Mouse (Mus musculus): ENCODE results near the gene Aspscr1. TPM values are rescaled to one million over a fixed set of nuclear protein-coding genes. Genes with fewer than 3 reads are reported as not detected.

Gene Aspscr1
- 10 to 100 TPM; 77.9 to 83.1 TPM for total RNA-seq (2023)

GRCm38 (mm10) chr11:120672687-120673593 is at the start of gene Aspscr1:
Gene Aspscr1 (plus strand): TSS chr11:120672973.

GRCm38 (mm10) chr11:120625152-120625775 is 47.5 kb upstream of the Aspscr1 start, which contains the start of gene Sirt7:
Gene Sirt7 (minus strand): TSS chr11:120625240.

GRCm38 (mm10) chr11:120633520-120634343 is 39.0 kb upstream of the Aspscr1 start, which contains the start of gene Mafg:
Gene Mafg (minus strand): TSS chr11:120633600.

GRCm38 (mm10) chr11:120643601-120643987 is 29.2 kb upstream of the Aspscr1 start, which contains the start of gene Pycr1:
Gene Pycr1 (minus strand): TSS chr11:120643769.

GRCm38 (mm10) chr11:120648001-120648476 is 24.7 kb upstream of the Aspscr1 start, which contains the start of gene Myadml2:
Gene Myadml2 (minus strand): TSS chr11:120648158.

GRCm38 (mm10) chr11:120661076-120661460 is 11.7 kb upstream of the Aspscr1 start, which contains the start of gene Notum:
Gene Notum (minus strand): TSS chr11:120661175.

GRCm38 (mm10) chr11:120713580-120714518 is 41.1 kb downstream of the Aspscr1 start, which contains the start of the genes Cenpx and Lrrc45:
Gene Cenpx (minus strand): TSS chr11:120713738.
Gene Lrrc45 (plus strand): TSS chr11:120713925.

GRCm38 (mm10) chr11:120721124-120722066 is 48.6 kb downstream of the Aspscr1 start, which contains the start of gene Rac3:
Gene Rac3 (plus strand): TSS chr11:120721470.

GRCm38 (mm10) chr11:120727169-120727527 is 54.4 kb downstream of the Aspscr1 start, which contains the start of gene Dcxr:
Gene Dcxr (minus strand): TSS chr11:120727281.

GRCm38 (mm10) chr11:120731858-120732680 is 59.3 kb downstream of the Aspscr1 start, which contains the start of gene Cbr2:
Gene Cbr2 (minus strand): TSS chr11:120732114.

Other genes with a start within 250 kb of the Aspscr1 start
- gene Nploc4, start 235.3 kb upstream of the Aspscr1 start, total RNA-seq (2023): 10 to 100 TPM; 52.6 to 67.1 TPM
- gene Tspan10, start 230.3 kb upstream of the Aspscr1 start, total RNA-seq (2023): 10 to 100 TPM in 1 of 2 experiments, 1 to 10 TPM in 1; 1.9 to 17.2 TPM
- under 1 TPM in 1 of 2 experiments, not detected in 1; 0.36 TPM for gene Pde6g, start 219.5 kb upstream of the Aspscr1 start, total RNA-seq (2023)
- gene Oxld1, start 214.9 kb upstream of the Aspscr1 start, total RNA-seq (2023): 1 to 10 TPM; 8.9 to 9.5 TPM
- gene Ccdc137, start 214.9 kb upstream of the Aspscr1 start, total RNA-seq (2023): 10 to 100 TPM; 11.6 to 12.6 TPM
- gene Arl16, start 205.4 kb upstream of the Aspscr1 start, total RNA-seq (2023): 10 to 100 TPM in 1 of 2 experiments, 1 to 10 TPM in 1; 7.8 to 11.3 TPM
- gene Mrpl12, start 188.4 kb upstream of the Aspscr1 start, total RNA-seq (2023): 10 to 100 TPM; 25.0 to 26.6 TPM
- 10 to 100 TPM; 11.1 to 14.2 TPM for gene Slc25a10, start 181.1 kb upstream of the Aspscr1 start, total RNA-seq (2023)
- not detected for gene Gcgr, start 142.3 kb upstream of the Aspscr1 start, total RNA-seq (2023)
- 10 to 100 TPM; 52.0 to 52.6 TPM for gene Mcrip1, start 123.2 kb upstream of the Aspscr1 start, total RNA-seq (2023)
- not detected for gene Ppp1r27, start 121.8 kb upstream of the Aspscr1 start, total RNA-seq (2023)
- 100 to 1,000 TPM; 348 to 375 TPM for gene P4hb, start 99.7 kb upstream of the Aspscr1 start, total RNA-seq (2023)
- 100 to 1,000 TPM; 623 to 655 TPM for gene Arhgdia, start 91.3 kb upstream of the Aspscr1 start, total RNA-seq (2023)
- gene Alyref, start 74.6 kb upstream of the Aspscr1 start, total RNA-seq (2023): 100 to 1,000 TPM in 1 of 2 experiments, 10 to 100 TPM in 1; 90.1 to 103 TPM
- gene Anapc11, start 74.6 kb upstream of the Aspscr1 start, total RNA-seq (2023): 10 to 100 TPM; 55.8 to 56.4 TPM
- gene Npb, start 64.5 kb upstream of the Aspscr1 start, total RNA-seq (2023): 1 to 10 TPM in 1 of 2 experiments, not detected in 1; 1.4 TPM
- 10 to 100 TPM; 66.8 to 75.4 TPM for gene Pcyt2, start 55.0 kb upstream of the Aspscr1 start, total RNA-seq (2023)
- 100 to 1,000 TPM; 122 to 125 TPM for gene Sirt7, start 47.7 kb upstream of the Aspscr1 start, total RNA-seq (2023)
- 100 to 1,000 TPM in 1 of 2 experiments, 10 to 100 TPM in 1; 96.6 to 101 TPM for gene Mafg, start 39.4 kb upstream of the Aspscr1 start, total RNA-seq (2023)
- under 1 TPM in 1 of 2 experiments, not detected in 1; 0.27 TPM for gene Pycr1, start 29.2 kb upstream of the Aspscr1 start, total RNA-seq (2023)
- gene Myadml2, start 24.8 kb upstream of the Aspscr1 start, total RNA-seq (2023): not detected
- not detected for gene Notum, start 11.8 kb upstream of the Aspscr1 start, total RNA-seq (2023)
- 10 to 100 TPM; 34.6 to 45.6 TPM for gene Cenpx, start 40.8 kb downstream of the Aspscr1 start, total RNA-seq (2023)
- gene Lrrc45, start 41.0 kb downstream of the Aspscr1 start, total RNA-seq (2023): 10 to 100 TPM; 30.5 to 36.0 TPM
- 1 to 10 TPM; 1.0 to 2.9 TPM for gene Rac3, start 48.5 kb downstream of the Aspscr1 start, total RNA-seq (2023)
- 10 to 100 TPM; 26.2 to 29.1 TPM for gene Dcxr, start 54.3 kb downstream of the Aspscr1 start, total RNA-seq (2023)
- 10 to 100 TPM; 11.8 to 24.2 TPM for gene Cbr2, start 59.1 kb downstream of the Aspscr1 start, total RNA-seq (2023)
- gene Hmga1b, start 89.8 kb downstream of the Aspscr1 start, total RNA-seq (2023): 10 to 100 TPM; 40.5 to 48.6 TPM
- gene Rfng, start 111.2 kb downstream of the Aspscr1 start, total RNA-seq (2023): 10 to 100 TPM; 16.9 to 20.9 TPM
- 10 to 100 TPM; 53.1 to 57.5 TPM for gene Gps1, start 111.3 kb downstream of the Aspscr1 start, total RNA-seq (2023)
- gene Dus1l, start 123.4 kb downstream of the Aspscr1 start, total RNA-seq (2023): 10 to 100 TPM; 39.3 to 50.0 TPM
- gene Fasn, start 151.6 kb downstream of the Aspscr1 start, total RNA-seq (2023): 10 to 100 TPM; 46.7 to 64.3 TPM

All from monocyte, adult 59 days (primary cell).